Mouse (Mus musculus) intestine, postnatal 0 days (tissue): ENCODE results near the gene Cyp2b23. TPM values are rescaled to one million over a fixed set of nuclear protein-coding genes. Genes with fewer than 3 reads are reported as not detected.
"Not testable (repeated sequence)": the region's sequence is repeated elsewhere in the genome, so short reads cannot be mapped to it uniquely, and the experiment has no call there.

ENCODE experiments used
- ATAC-seq: fragments of 200-750 bp; cut with Nextera tagmentation; 2 replicates; pipeline ENCODE4 v1.8.0; 2017; ENCODE audit warnings: mild to moderate bottlenecking, moderate TSS enrichment, moderate library complexity
- H3K27ac ChIP-seq: fragments of 300-500 bp; sonication (generic); 2 replicates; pipeline ENCODE4 v1.5.1; 2014; ENCODE audit warnings: mild to moderate bottlenecking, low read depth, low read length, moderate library complexity
- H3K27me3 ChIP-seq: fragments of 300-500 bp; sonication (generic); replicated peaks from 2 replicates; pipeline ENCODE4 v1.6.1; 2014; ENCODE audit warnings: low read length, mixed read lengths; ENCODE audit not compliant: control insufficient read depth, insufficient read depth
- H3K36me3 ChIP-seq: fragments of 300-500 bp; sonication (generic); 2 replicates; pipeline ENCODE4 v1.6.1; 2014; ENCODE audit warnings: mild to moderate bottlenecking, moderate library complexity; ENCODE audit not compliant: control insufficient read depth, insufficient read depth
- H3K4me1 ChIP-seq: fragments of 300-500 bp; sonication (generic); replicated peaks from 2 replicates; pipeline ENCODE4 v1.6.1; 2014; ENCODE audit warnings: antibody characterized with exemption, low read length, mixed read lengths; ENCODE audit not compliant: control insufficient read depth, insufficient read depth
- H3K4me2 ChIP-seq: fragments of 300-500 bp; sonication (generic); replicated peaks from 2 replicates; pipeline ENCODE4 v1.6.1; 2014; ENCODE audit warnings: low read depth, mild to moderate bottlenecking, moderate library complexity
- H3K4me3 ChIP-seq: fragments of 300-500 bp; sonication (generic); 2 replicates; pipeline ENCODE4 v1.5.1; 2014; ENCODE audit warnings: low read depth, low read length
- H3K9ac ChIP-seq: fragments of 300-500 bp; sonication (generic); 2 replicates; pipeline ENCODE4 v1.6.1; 2014; ENCODE audit warnings: mild to moderate bottlenecking, low read depth, low read length
- H3K9me3 ChIP-seq: fragments of 300-500 bp; sonication (generic); 2 replicates; pipeline ENCODE4 v1.6.1; 2016; ENCODE audit warnings: mixed run types; ENCODE audit not compliant: control insufficient read depth
- CTCF ChIP-seq: sonication (generic); IDR thresholded peaks from 2 replicates; pipeline ENCODE4 v1.5.1; 2016; ENCODE audit warnings: low read depth, mild to moderate bottlenecking, control low read depth, antibody characterized with exemption, moderate library complexity
- WGBS: fragments of 180-500 bp; shearing (Covaris S2); extraction: QIAGEN DNeasy Blood & Tissue Kit; methylation state at CpG from one replicate; pipeline ENCODE4 v1.1.7; 2014; 5-methylcytosine and 5-hydroxymethylcytosine counted together
- polyA plus RNA-seq: library from polyadenylated mRNA; unstranded; fragments of >200 nt; fragmentation: Nextera tagmentation; extraction: Ambion mirVana; gene quantifications from 2 replicates; pipeline ENCODE4 v1.2.1, GENCODE M21; 2015

Cyp2b23 gene
- not detected in 2 replicates for polyA plus RNA-seq

DNA sequence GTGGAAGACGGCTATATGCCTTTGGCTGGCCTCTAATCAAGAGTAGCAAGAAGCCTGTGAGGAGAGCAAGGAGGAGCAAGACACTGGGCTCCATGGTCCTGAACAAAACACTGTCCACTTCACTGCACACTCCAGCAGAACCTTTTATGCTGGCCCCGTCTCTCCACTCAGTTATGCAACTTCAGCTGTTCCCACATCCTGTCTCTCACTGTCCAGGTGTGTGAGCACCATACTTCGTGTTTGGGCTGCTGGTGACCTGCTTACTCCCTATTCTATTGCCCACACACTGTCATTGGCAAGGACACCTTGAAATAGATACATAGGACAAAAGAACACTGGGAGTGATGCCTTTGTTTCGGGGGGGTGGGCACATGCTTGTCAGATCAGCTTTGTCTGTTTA lies at the start of gene Cyp2b23:
Cyp2b23 (minus strand) TSS at position 101 of the 400 bp plus-strand sequence.
- H3K4me2 ChIP-seq, result no peak within 1 kb of the TSS
- no peaks in the 10 kb centered on the region for H3K27me3 ChIP-seq
- no peak for ATAC-seq
- no peak within 1 kb of the TSS for H3K9ac ChIP-seq
- no peaks in the 10 kb centered on the region for H3K9me3 ChIP-seq
- no peak for TF ChIP-seq CTCF
- H3K36me3 ChIP-seq, result no peaks in the 10 kb centered on the region
- no peak within 1 kb of the TSS for H3K4me3 ChIP-seq
- H3K27ac ChIP-seq, result no peak within 1 kb of the TSS
- WGBS, result 72% methylated on average over 4 of the region's 4 CpGs
- no peaks in the 10 kb centered on the region for H3K4me1 ChIP-seq

DNA sequence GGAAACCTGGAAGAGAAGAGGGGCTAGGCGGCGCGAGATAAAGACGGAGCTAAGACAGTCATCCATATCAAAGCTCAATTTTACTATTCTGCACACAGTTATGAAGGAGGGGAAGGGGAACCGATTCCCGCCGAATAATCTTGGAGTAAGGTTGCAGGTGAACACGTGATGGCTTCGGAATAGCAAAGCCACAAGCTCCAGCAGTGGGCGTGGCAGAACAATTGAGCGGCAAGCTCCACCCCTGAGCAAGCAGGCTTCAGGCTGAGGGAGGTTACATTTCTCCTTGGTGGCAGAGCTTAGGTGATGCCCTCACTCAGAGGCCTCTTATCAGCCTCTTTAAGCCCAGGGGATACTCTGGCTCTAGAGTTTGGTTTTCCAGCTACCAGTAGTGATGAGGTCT lies 24.8 kb upstream of the Cyp2b23 start:
- no peaks in the 10 kb centered on the region for H3K36me3 ChIP-seq
- no peak overlapping the region for H3K4me3 ChIP-seq
- no peak for TF ChIP-seq CTCF
- no peak overlapping the region for H3K27ac ChIP-seq
- WGBS, result 74% methylated on average over 11 of the region's 11 CpGs
- ATAC-seq, result no peak
- no peaks in the 10 kb centered on the region for H3K9me3 ChIP-seq
- no peak overlapping the region for H3K9ac ChIP-seq
- no peak overlapping the region for H3K4me2 ChIP-seq
- no peaks in the 10 kb centered on the region for H3K4me1 ChIP-seq
- H3K27me3 ChIP-seq, result no peaks in the 10 kb centered on the region

DNA sequence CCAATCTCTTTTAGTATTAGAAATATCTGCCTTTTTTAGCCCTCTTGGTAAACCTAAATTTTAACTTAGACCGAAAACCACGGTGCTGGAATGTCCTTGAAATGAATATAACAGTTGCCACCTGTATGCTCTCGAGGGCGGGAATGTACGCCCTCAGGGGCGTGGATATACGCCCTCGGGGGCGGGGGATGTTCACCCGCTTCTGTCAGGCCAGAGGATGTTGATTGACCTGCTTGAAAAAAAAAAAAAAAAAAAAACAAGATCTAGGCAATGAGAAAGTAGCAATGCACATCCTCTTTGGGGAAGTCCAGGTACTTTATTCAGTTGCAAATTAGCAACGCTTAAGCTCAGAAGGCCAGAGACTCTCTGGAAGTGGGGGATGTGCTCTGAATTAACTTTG lies 20.8 kb upstream of the Cyp2b23 start:
- Histone ChIP-seq H3K9ac (no peak overlapping the region), H3K4me1 (no peaks in the 10 kb centered on the region), H3K27me3 (no peaks in the 10 kb centered on the region), H3K4me3 (no peak overlapping the region), H3K9me3 (no peaks in the 10 kb centered on the region), H3K27ac (no peak overlapping the region), H3K36me3 (no peaks in the 10 kb centered on the region), H3K4me2 (no peak overlapping the region)
- no peak for ATAC-seq
- TF ChIP-seq CTCF, result no peak
- WGBS, result 35% methylated on average over 11 of the region's 11 CpGs

DNA sequence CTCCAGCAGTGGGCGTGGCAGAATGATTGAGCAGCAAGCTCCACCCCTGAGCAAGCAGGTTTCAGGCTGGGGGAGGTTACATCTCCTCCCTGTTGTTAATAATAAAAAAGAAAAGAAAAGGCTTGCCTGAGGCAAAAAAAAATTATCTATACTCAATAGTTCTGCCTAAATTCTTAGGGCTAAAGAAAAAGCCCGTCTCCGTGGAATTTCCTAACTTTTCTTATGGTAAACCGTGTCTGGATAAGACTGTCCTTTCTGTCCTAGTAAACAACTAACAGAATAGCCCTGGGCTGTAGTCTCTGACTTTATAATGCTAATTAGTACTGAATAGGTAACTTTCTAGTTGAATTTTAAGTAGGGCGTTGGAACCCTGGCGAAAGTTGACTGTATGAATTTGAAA lies 20.0 kb upstream of the Cyp2b23 start:
- not testable (repeated sequence) for H3K27ac ChIP-seq, H3K27me3 ChIP-seq, H3K4me3 ChIP-seq, ATAC-seq, H3K36me3 ChIP-seq, H3K9me3 ChIP-seq, H3K4me2 ChIP-seq, H3K9ac ChIP-seq, H3K4me1 ChIP-seq
- WGBS, result 48% methylated on average over 6 of the region's 6 CpGs

DNA sequence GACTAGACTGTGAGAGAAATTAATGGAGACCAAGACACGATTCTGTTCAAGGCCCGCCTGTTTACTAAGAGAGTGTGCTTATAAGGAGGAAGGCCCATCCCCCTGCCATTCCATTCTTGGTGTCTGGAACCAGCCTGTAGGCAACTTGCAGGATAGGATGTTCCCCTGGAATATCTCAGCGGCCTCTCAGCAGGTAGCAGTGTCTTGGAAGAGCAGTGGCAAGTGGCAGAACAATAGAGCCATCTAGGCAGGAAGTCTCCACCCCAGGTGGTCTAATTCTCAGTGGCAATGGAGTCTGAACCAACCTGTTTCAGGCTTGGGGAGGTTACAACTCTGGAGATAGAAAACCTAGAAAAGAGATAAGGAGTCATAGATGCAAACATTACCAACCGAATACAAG lies 13.9 kb upstream of the Cyp2b23 start:
- Histone ChIP-seq H3K27me3 (no peaks in the 10 kb centered on the region), H3K4me2 (no peak overlapping the region), H3K9ac (no peak overlapping the region)

GRCm38 (mm10) chr7:26685713-26686112 lies 524 bp downstream of the Cyp2b23 start:
- H3K36me3 ChIP-seq, result no peaks in the 10 kb centered on the region
- no peaks in the 10 kb centered on the region for H3K4me1 ChIP-seq
- 70% methylated on average over 2 of the region's 2 CpGs for WGBS
- ATAC-seq, result no peak
- H3K27ac ChIP-seq, result no peak overlapping the region
- TF ChIP-seq CTCF, result no peak
- no peak overlapping the region for H3K9ac ChIP-seq
- no peaks in the 10 kb centered on the region for H3K27me3 ChIP-seq
- no peak overlapping the region for H3K4me2 ChIP-seq
- H3K4me3 ChIP-seq, result no peak overlapping the region
- H3K9me3 ChIP-seq, result no peaks in the 10 kb centered on the region

More for the DNA sequence above, 13.9 kb upstream of the Cyp2b23 start:
- 66% methylated on average over 4 of the region's 4 CpGs for WGBS
- Histone ChIP-seq H3K36me3 (no peaks in the 10 kb centered on the region), H3K4me1 (no peaks in the 10 kb centered on the region), H3K9me3 (no peaks in the 10 kb centered on the region), H3K27ac (no peak overlapping the region), H3K4me3 (no peak overlapping the region)
- TF ChIP-seq CTCF, result no peak
- no peak for ATAC-seq

DNA sequence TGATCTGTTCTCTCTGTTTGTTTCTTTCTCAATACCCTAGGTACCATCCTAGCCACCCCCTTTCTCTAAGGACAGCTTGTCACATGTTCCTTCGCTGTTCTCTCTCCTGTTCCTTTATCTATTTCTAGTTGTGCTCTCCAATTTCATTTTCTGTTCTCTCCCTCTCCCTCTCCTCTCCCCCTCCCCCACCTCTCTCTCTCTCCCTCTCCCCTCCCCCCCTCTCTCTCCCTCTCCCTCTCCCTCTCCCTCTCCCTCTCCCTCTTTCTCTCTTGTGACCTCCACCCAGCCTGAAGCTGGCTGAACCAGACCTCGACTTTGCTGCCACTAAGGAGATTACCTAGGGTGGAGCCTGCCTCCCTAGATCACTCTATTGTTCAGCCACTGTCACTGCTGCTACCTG lies 18.8 kb downstream of the Cyp2b23 start:
- H3K27ac ChIP-seq, H3K9me3 ChIP-seq, H3K4me1 ChIP-seq, H3K4me3 ChIP-seq, H3K9ac ChIP-seq, ATAC-seq, H3K4me2 ChIP-seq, H3K27me3 ChIP-seq, H3K36me3 ChIP-seq: not testable (repeated sequence)
- 32% methylated on average over 2 of the region's 2 CpGs for WGBS
